Mouse (Mus musculus) embryo, embryonic 10.5 days (tissue): Measurements from ENCODE around the gene Creb3l4.

Experiments used
- DNase-seq: peaks from one replicate; pipeline ENCODE4 v3.0.0-alpha.2; 2015; ENCODE audit warnings: low spot score

The Creb3l4 gene

GRCm38 (mm10) chr3:90231507-90232333 lies 11.6 kb downstream of the Creb3l4 start, which contains the start of gene Jtb:
Gene Jtb (plus strand): TSS chr3:90231597.
- peak; percentile 96 for DNase-seq

- DNase-seq, result no peak
Observed at GRCm38 (mm10) chr3:90231075-90231474, 12.2 kb downstream of the Creb3l4 start.

- DNase-seq, result no peak
Observed at GRCm38 (mm10) chr3:90224331-90224730, 19.0 kb downstream of the Creb3l4 start.

- DNase-seq, result no peak
Observed at GRCm38 (mm10) chr3:90222941-90223340, 20.4 kb downstream of the Creb3l4 start.

GRCm38 (mm10) chr3:90222455-90222854 lies 20.9 kb downstream of the Creb3l4 start:
- no peak for DNase-seq

- DNase-seq, result no peak
Observed at GRCm38 (mm10) chr3:90221123-90221522, 22.2 kb downstream of the Creb3l4 start.

GRCm38 (mm10) chr3:90220531-90220951 lies 22.8 kb downstream of the Creb3l4 start:
- DNase-seq, result peak; percentile 80

- DNase-seq, result peak; percentile 85
Observed at GRCm38 (mm10) chr3:90220088-90220487, 23.2 kb downstream of the Creb3l4 start.

GRCm38 (mm10) chr3:90215825-90216380 lies 27.4 kb downstream of the Creb3l4 start:
- no peak for DNase-seq

- peak; percentile 42 for DNase-seq
Observed at GRCm38 (mm10) chr3:90213956-90214684, 29.2 kb downstream of the Creb3l4 start.

- DNase-seq, result peak; percentile 97
Observed at GRCm38 (mm10) chr3:90213377-90213866, 29.9 kb downstream of the Creb3l4 start, which contains the start of the genes Rps27 and Rab13. Gene Rps27 (minus strand): TSS chr3:90213651. Gene Rab13 (plus strand): TSS chr3:90213695.

GRCm38 (mm10) chr3:90212723-90213122 lies 30.6 kb downstream of the Creb3l4 start:
- no peak for DNase-seq

- DNase-seq, result no peak
Observed at GRCm38 (mm10) chr3:90211475-90212398, 31.6 kb downstream of the Creb3l4 start.

GRCm38 (mm10) chr3:90209908-90210566 lies 33.3 kb downstream of the Creb3l4 start:
- DNase-seq, result no peak

GRCm38 (mm10) chr3:90208662-90209061 lies 34.6 kb downstream of the Creb3l4 start:
- DNase-seq, result no peak

- DNase-seq, result no peak
Observed at GRCm38 (mm10) chr3:90204582-90204981, 38.7 kb downstream of the Creb3l4 start.

- DNase-seq, result no peak
Observed at GRCm38 (mm10) chr3:90203619-90204018, 39.7 kb downstream of the Creb3l4 start.

- no peak for DNase-seq
Observed at GRCm38 (mm10) chr3:90202884-90203283, 40.4 kb downstream of the Creb3l4 start.

GRCm38 (mm10) chr3:90197548-90197947 lies 45.8 kb downstream of the Creb3l4 start:
- no peak for DNase-seq

GRCm38 (mm10) chr3:90195644-90196043 lies 47.7 kb downstream of the Creb3l4 start:
- no peak for DNase-seq

GRCm38 (mm10) chr3:90194759-90195158 lies 48.6 kb downstream of the Creb3l4 start:
- DNase-seq, result no peak
